Mouse (Mus musculus): ENCODE measurements at regions not wholly inside any gene's neighbourhood (a gene's known extent, or its start where the extent isn't known, plus 50 kb on each side); places are given as distances from the start of the nearest gene placed in this dataset.

- Histone ChIP-seq H3K4me3 (no peak overlapping the region), H3K27me3 (replicated peaks) (no peaks in the 10 kb centered on the region), H3K27ac (ENCODE audit: poor library complexity, severe bottlenecking) (no peak overlapping the region), H3K9ac (no peak overlapping the region), H3K36me3 (no peaks in the 10 kb centered on the region), H3K4me2 (no peak overlapping the region), H3K4me1 (replicated peaks) (no peaks in the 10 kb centered on the region), H3K9me3 (replicated peaks) (no peaks in the 10 kb centered on the region)
- no peak for ATAC-seq (ENCODE audit: insufficient number of reproducible peaks, low FRiP score)
- WGBS = 70% methylated on average over 5 of the region's 5 CpGs
Measured at GRCm38 (mm10) chr17:65015731-65016130, 179.9 kb upstream of the 4930583I09Rik start.

- Histone ChIP-seq H3K27ac (ENCODE audit: poor library complexity, severe bottlenecking) (no peak overlapping the region), H3K36me3 (no peaks in the 10 kb centered on the region), H3K4me3 (no peak overlapping the region), H3K4me2 (no peak overlapping the region), H3K27me3 (replicated peaks) (no peaks in the 10 kb centered on the region), H3K9me3 (replicated peaks) (no peaks in the 10 kb centered on the region), H3K9ac (no peak overlapping the region), H3K4me1 (replicated peaks) (no peaks in the 10 kb centered on the region)
- no peak for ATAC-seq (ENCODE audit: insufficient number of reproducible peaks, low FRiP score)
Measured at GRCm38 (mm10) chr17:65014682-65015081, 178.8 kb upstream of the 4930583I09Rik start.

- H3K9me3 ChIP-seq (replicated peaks) = no peaks in the 10 kb centered on the region
- no peak overlapping the region for H3K27ac ChIP-seq (ENCODE audit: poor library complexity, severe bottlenecking)
- no peak overlapping the region for H3K9ac ChIP-seq
- no peaks in the 10 kb centered on the region for H3K27me3 ChIP-seq (replicated peaks)
- WGBS = 68% methylated on average over 5 of the region's 5 CpGs
- H3K36me3 ChIP-seq = no peaks in the 10 kb centered on the region
- H3K4me1 ChIP-seq (replicated peaks) = no peaks in the 10 kb centered on the region
- no peak overlapping the region for H3K4me3 ChIP-seq
- ATAC-seq (ENCODE audit: insufficient number of reproducible peaks, low FRiP score) = no peak
- H3K4me2 ChIP-seq = no peak overlapping the region
Measured at GRCm38 (mm10) chr17:65000626-65001135, 164.8 kb upstream of the 4930583I09Rik start.

- no peak for ATAC-seq (ENCODE audit: insufficient number of reproducible peaks, low FRiP score)
Measured at GRCm38 (mm10) chr17:64994483-64994882, 158.6 kb upstream of the 4930583I09Rik start.

GRCm38 (mm10) chr17:64991262-64991661 lies 155.4 kb upstream of the 4930583I09Rik start:
- Histone ChIP-seq H3K9me3 (replicated peaks) (peaks cover 3% of the 10 kb centered on the region; the same call in 1 of the 2 replicates), H3K4me3 (no peak overlapping the region), H3K9ac (no peak overlapping the region), H3K27ac (ENCODE audit: poor library complexity, severe bottlenecking) (no peak overlapping the region), H3K4me1 (replicated peaks) (no peaks in the 10 kb centered on the region), H3K27me3 (replicated peaks) (no peaks in the 10 kb centered on the region), H3K4me2 (no peak overlapping the region), H3K36me3 (no peaks in the 10 kb centered on the region)
- ATAC-seq (ENCODE audit: insufficient number of reproducible peaks, low FRiP score) = no peak
- WGBS = 85% methylated on average over 3 of the region's 3 CpGs

More at GRCm38 (mm10) chr17:64994483-64994882, 158.6 kb upstream of the 4930583I09Rik start:
- no peaks in the 10 kb centered on the region for H3K4me1 ChIP-seq (replicated peaks)
- H3K9ac ChIP-seq = no peak overlapping the region
- no peak overlapping the region for H3K4me3 ChIP-seq
- no peak overlapping the region for H3K4me2 ChIP-seq
- H3K27me3 ChIP-seq (replicated peaks) = no peaks in the 10 kb centered on the region
- WGBS = 77% methylated on average over 10 of the region's 10 CpGs
- H3K27ac ChIP-seq (ENCODE audit: poor library complexity, severe bottlenecking) = no peak overlapping the region
- H3K9me3 ChIP-seq (replicated peaks) = peaks cover 3% of the 10 kb centered on the region; the same call in 1 of the 2 replicates
- no peaks in the 10 kb centered on the region for H3K36me3 ChIP-seq

GRCm38 (mm10) chr17:64984276-64985011 lies 148.6 kb upstream of the 4930583I09Rik start:
- no peak for ATAC-seq (ENCODE audit: insufficient number of reproducible peaks, low FRiP score)
- no peaks in the 10 kb centered on the region for H3K9me3 ChIP-seq (replicated peaks)
- H3K27me3 ChIP-seq (replicated peaks) = no peaks in the 10 kb centered on the region
- H3K9ac ChIP-seq = no peak overlapping the region
- no peaks in the 10 kb centered on the region for H3K4me1 ChIP-seq (replicated peaks)
- no peaks in the 10 kb centered on the region for H3K36me3 ChIP-seq
- H3K27ac ChIP-seq (ENCODE audit: poor library complexity, severe bottlenecking) = no peak overlapping the region
- 65% methylated on average over 14 of the region's 14 CpGs for WGBS
- no peak overlapping the region for H3K4me2 ChIP-seq
- no peak overlapping the region for H3K4me3 ChIP-seq

- H3K27ac ChIP-seq (ENCODE audit: poor library complexity, severe bottlenecking) = no peak overlapping the region
- 79% methylated on average over 2 of the region's 2 CpGs for WGBS
- H3K9me3 ChIP-seq (replicated peaks) = no peaks in the 10 kb centered on the region
- H3K4me2 ChIP-seq = no peak overlapping the region
- H3K9ac ChIP-seq = no peak overlapping the region
- ATAC-seq (ENCODE audit: insufficient number of reproducible peaks, low FRiP score) = no peak
- H3K36me3 ChIP-seq = no peaks in the 10 kb centered on the region
- H3K4me3 ChIP-seq = no peak overlapping the region
- no peaks in the 10 kb centered on the region for H3K4me1 ChIP-seq (replicated peaks)
- H3K27me3 ChIP-seq (replicated peaks) = no peaks in the 10 kb centered on the region
Measured at GRCm38 (mm10) chr17:64983480-64983879, 147.6 kb upstream of the 4930583I09Rik start.

GRCm38 (mm10) chr17:64964153-64964552 lies 128.3 kb upstream of the 4930583I09Rik start:
- 70% methylated on average over 4 of the region's 4 CpGs for WGBS
- no peak for ATAC-seq (ENCODE audit: insufficient number of reproducible peaks, low FRiP score)
- no peak overlapping the region for H3K9ac ChIP-seq
- H3K9me3 ChIP-seq (replicated peaks) = no peaks in the 10 kb centered on the region
- H3K27ac ChIP-seq (ENCODE audit: poor library complexity, severe bottlenecking) = no peak overlapping the region
- no peak overlapping the region for H3K4me2 ChIP-seq
- no peaks in the 10 kb centered on the region for H3K27me3 ChIP-seq (replicated peaks)
- 0 out of 2 replicates have a peak, but pooled peaks cover 3% of the 10 kb centered on the region for H3K4me1 ChIP-seq (replicated peaks)
- no peaks in the 10 kb centered on the region for H3K36me3 ChIP-seq
- no peak overlapping the region for H3K4me3 ChIP-seq

GRCm38 (mm10) chr17:64961887-64962286 lies 126.0 kb upstream of the 4930583I09Rik start:
- H3K9ac ChIP-seq = no peak overlapping the region
- WGBS = 21% methylated on average over 2 of the region's 2 CpGs

GRCm38 (mm10) chr17:64957495-64957894 lies 121.6 kb upstream of the 4930583I09Rik start:
- H3K27me3 ChIP-seq (replicated peaks) = peaks cover 4% of the 10 kb centered on the region; the same call in 1 of the 2 replicates
- no peak overlapping the region for H3K9ac ChIP-seq
- ATAC-seq (ENCODE audit: insufficient number of reproducible peaks, low FRiP score) = no peak
- H3K4me3 ChIP-seq = no peak overlapping the region
- no peak overlapping the region for H3K4me2 ChIP-seq
- no peaks in the 10 kb centered on the region for H3K9me3 ChIP-seq (replicated peaks)
- H3K36me3 ChIP-seq = no peaks in the 10 kb centered on the region
- no peak overlapping the region for H3K27ac ChIP-seq (ENCODE audit: poor library complexity, severe bottlenecking)
- 0 out of 2 replicates have a peak, but pooled peaks cover 3% of the 10 kb centered on the region for H3K4me1 ChIP-seq (replicated peaks)
- WGBS = 68% methylated on average over 9 of the region's 9 CpGs

More at GRCm38 (mm10) chr17:64961887-64962286, 126.0 kb upstream of the 4930583I09Rik start:
- no peak overlapping the region for H3K4me2 ChIP-seq
- H3K4me1 ChIP-seq (replicated peaks) = 0 out of 2 replicates have a peak, but pooled peaks cover 3% of the 10 kb centered on the region
- H3K9me3 ChIP-seq (replicated peaks) = no peaks in the 10 kb centered on the region
- H3K36me3 ChIP-seq = no peaks in the 10 kb centered on the region
- ATAC-seq (ENCODE audit: insufficient number of reproducible peaks, low FRiP score) = no peak
- H3K27me3 ChIP-seq (replicated peaks) = no peaks in the 10 kb centered on the region
- H3K27ac ChIP-seq (ENCODE audit: poor library complexity, severe bottlenecking) = no peak overlapping the region
- H3K4me3 ChIP-seq = no peak overlapping the region

- peaks cover 4% of the 10 kb centered on the region; the same call in 1 of the 2 replicates for H3K27me3 ChIP-seq (replicated peaks)
- WGBS = 53% methylated on average over 7 of the region's 7 CpGs
- no peaks in the 10 kb centered on the region for H3K4me1 ChIP-seq (replicated peaks)
- H3K36me3 ChIP-seq = no peaks in the 10 kb centered on the region
- no peak for ATAC-seq (ENCODE audit: insufficient number of reproducible peaks, low FRiP score)
- no peaks in the 10 kb centered on the region for H3K9me3 ChIP-seq (replicated peaks)
- no peak overlapping the region for H3K4me3 ChIP-seq
- H3K27ac ChIP-seq (ENCODE audit: poor library complexity, severe bottlenecking) = no peak overlapping the region
- no peak overlapping the region for H3K9ac ChIP-seq
- H3K4me2 ChIP-seq = no peak overlapping the region
Measured at GRCm38 (mm10) chr17:64956506-64956905, 120.6 kb upstream of the 4930583I09Rik start.

Data from heart, embryonic 12.5 days (tissue).